Mouse (Mus musculus): ENCODE measurements around the gene Ppp1r35.

DNA sequence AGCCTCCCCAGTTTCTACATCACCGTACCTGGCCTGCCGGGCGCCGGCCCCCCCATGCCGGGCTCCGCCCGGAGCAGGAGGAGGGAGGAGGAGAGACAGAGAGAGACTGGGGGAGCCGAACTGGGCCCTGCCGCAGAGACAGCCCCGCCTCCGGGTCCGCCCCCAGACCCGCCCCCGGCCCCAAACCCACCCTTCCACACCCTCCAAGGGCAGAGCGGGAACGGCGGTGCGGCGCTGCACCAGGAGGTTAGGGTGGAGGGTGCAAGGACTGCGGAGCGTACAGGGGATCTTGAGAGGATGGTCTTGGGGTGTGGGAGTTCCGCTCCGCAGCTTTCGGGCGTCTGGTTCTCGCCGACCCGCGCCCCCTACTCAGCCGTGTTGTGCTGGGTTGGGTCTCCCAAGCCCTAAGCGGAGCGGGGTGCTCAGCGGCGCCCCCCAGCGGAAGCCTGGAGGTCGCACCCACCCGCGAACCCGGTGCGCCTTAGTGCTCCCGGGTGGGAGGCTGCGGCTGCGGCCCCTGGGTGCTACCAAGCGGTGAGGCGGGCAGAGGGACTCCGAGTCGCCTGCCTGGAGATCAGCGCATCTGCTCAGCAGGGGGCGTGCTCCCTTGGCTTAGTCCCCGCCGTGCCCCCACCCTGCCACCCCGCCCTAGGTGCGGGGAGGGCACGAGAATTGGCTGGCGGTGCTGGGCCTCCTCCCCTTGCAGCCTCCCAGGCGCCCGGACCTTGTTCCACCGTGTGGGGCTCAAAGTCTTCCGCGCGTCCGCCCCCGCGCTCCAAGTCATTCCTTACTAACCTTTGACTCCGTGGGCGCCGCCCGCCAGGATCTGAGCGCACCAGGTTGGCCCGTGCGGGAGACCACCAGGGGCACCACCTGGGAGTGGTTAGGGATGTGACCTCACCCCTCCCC lies 37.4 kb upstream of the Ppp1r35 start, which contains the start of gene Nyap1:
- peak; percentile 32; the same call in 1 of the 2 replicates for TF ChIP-seq POLR2A (IDR thresholded peaks at IDR 0.05; ENCODE audit: insufficient read depth, low read depth, low read length)
- peak; percentile 92; the same call in 1 of the 2 replicates for TF ChIP-seq CTCF (IDR thresholded peaks at IDR 0.05; ENCODE audit: insufficient read depth, low read depth, low read length)
